Mouse (Mus musculus): ENCODE measurements at regions not wholly inside any gene's neighbourhood (a gene's known extent, or its start where the extent isn't known, plus 50 kb on each side); places are given as distances from the start of the nearest gene placed in this dataset.

DNA sequence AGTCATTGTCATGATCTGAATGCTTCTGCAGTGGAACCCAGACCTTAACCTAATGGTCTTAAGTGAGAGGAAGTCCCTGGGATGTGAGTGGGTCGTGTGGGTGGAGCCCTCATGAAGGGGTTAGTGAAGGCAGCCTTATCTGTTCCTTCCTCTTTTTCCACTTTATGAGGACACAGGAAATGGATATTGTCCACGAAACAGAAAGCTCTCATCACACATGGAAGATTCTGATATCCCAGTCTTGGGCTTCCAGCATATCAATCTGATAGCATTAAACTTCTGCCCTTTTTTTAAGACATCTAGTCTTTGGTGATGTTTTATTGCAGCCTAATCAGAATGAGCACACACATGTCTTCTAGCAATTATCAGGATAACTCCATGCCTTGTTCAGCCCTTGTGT is 164.0 kb downstream of the Mex3b start:
- no peak for DNase-seq

DNA sequence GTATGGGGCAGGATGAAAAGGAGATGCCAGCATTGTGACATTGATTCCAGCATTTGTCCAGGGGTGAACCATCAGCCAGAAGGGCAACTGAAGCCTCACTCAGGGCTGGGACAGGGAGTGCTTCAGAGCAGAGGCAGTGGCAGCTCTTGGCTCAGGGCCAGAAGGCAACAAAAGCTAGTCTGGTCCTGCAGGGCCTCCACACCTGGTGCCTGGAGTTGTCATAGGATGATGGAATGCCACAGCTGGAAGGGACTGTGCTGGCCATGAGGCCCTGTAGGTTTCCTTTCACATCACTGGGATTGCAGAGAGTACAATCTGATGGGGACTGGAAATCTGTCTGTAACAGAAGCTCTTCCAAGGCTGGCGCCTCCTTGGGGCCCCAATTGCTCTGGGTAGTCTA is 164.9 kb downstream of the Mex3b start:
- DNase-seq: peak; percentile 9 to 13

DNA sequence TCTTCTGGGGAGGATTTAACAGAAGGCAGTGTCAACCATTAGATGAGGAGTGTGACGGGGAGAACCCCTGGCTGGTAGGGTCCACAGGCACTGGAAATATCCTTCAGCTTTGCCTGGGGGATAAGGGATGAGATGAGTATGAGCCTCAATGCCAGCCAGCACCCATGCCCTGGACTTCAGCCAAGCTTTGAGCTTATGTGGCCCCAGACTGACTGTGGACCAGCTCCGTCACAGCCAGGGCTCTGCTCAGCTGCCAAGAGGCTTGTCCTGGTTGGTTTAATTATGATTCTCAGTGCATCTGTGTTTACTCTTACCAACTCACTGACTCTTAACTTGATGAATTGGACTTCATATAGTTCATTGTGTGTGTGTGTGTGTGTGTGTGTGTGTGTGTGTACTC is 165.8 kb downstream of the Mex3b start:
- DNase-seq: no peak

DNA sequence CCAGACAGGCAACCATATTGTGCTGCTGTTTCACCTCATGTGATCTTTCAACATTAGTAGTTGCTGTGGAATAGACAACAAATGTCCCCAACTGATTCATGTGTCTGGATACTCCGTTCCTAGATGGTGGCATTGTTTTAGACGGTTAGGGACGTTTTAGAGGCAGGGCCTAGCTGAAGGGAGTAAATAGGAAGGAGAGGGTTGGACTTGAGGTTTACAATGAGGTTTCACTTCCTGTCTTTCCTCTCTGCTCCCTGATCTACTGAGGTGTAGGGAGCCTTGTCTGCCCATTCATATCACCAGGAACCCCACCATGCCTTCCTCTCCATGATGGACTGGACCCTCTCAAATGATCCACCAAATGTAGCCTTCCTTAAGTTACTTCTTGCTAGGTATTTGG is 168.1 kb downstream of the Mex3b start:
- no peak for DNase-seq

DNA sequence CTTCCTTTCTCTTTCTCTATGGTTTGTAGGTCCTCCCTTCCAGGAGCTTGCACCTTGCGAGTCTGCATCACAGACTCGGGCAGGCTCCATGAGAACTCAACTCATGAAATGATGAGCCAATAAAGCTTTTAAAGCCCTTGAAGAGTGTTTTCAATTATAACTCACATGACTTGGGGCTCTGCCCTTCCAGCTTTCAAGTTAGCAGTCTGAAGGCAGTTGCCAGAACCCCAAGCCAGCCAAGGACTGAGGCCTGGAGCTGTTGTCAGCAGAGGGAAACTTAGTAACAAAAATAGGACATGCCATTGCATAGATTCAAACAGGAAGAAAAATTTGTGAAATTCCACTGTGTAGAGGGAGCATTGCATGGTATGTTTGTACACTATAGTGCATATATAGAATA is 169.3 kb downstream of the Mex3b start:
- no peak for DNase-seq

DNA sequence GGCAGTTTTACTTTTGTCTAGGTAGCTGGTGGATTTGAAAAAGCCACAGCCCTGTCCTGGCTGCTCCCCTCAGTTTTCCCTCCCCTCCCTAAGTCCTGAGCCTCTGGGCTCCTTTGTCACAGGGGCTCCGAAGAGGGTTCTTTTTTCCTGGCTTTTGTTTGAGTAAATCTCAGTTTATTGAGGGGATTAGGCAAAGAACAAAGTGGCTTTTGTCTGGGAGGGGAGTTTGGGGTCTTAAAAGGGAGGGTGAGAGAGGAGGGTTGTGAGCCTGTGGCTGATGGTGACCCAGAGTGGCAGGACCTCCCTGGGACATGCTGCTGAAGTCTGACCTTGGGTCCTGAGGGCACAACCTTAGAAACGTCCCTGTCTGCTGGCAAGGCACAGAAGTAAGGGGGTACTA is 170.0 kb downstream of the Mex3b start:
- DNase-seq: no peak

DNA sequence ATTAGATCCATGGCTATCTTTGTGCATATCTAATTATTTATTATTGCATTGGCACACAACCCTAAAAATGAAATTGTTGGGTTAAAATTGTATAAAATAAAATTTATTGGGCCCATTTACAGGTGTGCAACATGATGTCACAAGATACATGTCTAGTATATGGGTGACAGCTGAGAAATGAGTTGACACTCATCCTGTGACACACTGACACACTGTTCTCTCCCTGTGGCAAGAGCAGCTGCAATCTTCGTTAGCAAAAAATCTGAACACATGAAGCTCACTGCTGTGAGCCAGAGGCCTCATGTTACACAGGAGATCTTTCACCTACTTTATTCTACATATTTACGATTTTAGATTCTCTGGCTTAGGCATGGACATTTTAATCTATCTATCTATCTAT is 170.6 kb downstream of the Mex3b start:
- DNase-seq: no peak

DNA sequence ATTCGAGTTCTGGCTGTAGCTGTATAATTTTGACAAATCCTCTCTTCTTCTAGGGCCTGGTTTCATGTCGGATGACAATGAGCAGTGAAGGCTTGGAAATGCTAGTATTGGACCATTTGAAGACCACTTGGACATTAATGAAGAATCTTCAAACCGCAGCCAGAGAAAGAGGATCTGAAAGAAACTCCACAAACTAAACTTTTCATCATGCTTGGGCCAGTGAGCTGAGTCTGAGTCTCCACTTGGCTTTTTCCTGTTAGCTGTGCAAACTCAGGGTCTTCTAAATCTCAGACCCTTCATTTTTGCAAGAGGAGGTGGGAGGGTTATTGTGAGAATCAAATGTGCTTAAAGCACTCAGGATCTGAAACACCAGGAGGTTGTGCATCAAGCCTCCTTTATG is 176.6 kb downstream of the Mex3b start:
- no peak for DNase-seq

DNA sequence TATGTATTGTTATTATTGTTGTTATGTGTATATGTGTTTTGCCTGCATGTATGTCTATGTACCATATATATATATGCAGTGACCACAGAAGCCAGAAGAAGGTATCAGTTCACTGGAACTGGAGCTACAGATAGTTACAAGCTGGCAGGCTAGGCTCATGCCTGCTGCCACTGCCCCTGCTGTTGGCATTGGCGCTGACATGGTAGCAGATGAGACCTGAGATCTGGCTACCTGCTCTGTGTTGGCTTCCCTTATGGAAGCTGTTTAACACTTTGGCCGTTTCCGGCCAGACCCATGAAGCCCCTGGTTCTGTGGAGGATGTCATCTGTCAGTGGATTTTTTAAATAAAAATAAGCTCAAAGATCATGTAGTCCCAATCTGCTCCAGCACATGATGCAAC is 178.1 kb downstream of the Mex3b start:
- no peak for DNase-seq

DNA sequence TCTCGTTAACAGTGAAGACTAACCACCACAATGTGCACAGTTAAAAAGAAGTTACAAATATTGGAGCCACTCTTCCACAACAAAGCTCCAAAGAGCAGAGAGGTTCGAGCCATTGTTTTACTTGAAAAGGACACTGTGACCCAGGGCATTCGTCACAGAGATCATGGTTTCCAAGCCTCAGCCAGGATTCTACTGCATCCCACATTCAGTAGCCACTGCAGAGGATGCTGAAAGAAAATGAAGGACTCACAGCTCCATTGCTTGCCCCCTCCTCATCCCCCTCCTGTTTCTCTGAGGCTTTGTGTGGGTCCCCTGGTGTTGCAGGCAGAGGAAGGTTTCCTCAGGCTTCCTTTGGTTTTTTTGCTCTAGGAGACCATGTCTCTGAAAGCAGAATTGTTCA is 182.9 kb downstream of the Mex3b start:
- DNase-seq: no peak

DNA sequence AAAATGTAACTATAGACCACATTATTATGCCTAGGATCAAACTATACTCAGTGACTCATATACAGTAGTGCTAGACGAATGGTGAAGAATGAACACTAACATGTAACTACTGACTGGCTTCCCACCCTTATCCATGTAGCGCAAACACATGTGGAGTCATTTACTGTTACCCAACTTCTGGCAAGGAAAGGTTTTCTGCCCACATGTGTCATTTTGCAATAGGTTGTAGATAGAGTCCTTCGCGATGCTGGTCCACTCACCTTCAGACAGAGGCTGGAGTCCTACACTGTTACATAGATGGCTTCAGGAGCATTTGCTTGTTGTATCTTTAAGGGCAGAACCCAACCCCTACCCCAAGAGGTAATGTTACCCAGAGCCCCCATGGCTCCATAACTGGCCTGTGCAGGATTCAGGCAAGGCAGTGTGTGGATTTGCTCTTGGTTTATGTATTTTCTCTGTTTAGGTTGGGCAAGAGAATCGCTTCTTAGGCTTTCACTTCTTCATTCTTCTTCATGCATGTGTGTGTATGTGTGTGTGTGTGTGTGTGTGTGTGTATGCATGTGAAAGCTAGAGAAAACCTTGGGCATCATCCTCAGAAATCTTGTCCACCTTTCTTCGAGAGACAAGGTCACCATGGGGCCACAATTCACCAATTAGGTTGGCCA is 183.8 kb downstream of the Mex3b start:
- DNase-seq: no peak

DNA sequence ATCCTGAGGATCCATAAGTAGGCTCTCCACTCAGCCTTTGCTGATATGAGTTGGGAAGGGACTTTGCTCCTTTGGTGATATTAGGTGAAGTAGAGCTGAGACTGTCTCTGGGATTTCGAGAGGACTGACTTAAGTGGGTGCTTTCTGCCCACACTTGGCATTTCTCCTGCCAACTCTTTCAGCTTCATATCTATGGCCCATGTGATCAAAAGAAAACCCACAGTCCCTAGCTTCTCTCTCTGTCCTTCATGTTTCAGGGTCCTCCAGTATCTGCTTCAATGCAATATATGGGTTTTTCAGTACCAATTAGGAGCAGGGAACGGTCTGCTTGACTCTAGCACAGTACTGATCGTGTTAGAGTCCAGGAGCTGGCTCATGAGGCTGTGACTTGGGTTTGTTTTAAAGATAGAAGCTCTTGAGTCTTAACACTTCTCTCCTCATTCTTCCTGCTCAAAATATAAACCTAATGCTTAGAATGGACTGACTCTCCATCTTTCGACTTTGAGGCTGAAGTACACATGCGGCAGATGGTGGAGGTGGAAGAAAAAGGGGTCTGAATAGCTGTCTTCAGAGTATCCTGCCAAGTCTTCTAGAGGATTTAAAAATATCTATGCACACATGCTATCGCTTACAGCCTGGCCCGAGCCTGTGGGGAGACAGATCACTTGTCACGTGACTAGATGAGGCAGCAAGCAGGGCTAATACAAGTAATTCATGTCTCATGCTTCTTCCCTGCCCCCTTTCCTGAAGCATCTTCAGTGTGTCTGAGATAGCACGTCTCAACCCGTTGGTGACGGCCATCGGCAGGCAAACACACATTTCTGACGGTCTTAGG is 189.2 kb downstream of the Mex3b start:
- no peak for DNase-seq

DNA sequence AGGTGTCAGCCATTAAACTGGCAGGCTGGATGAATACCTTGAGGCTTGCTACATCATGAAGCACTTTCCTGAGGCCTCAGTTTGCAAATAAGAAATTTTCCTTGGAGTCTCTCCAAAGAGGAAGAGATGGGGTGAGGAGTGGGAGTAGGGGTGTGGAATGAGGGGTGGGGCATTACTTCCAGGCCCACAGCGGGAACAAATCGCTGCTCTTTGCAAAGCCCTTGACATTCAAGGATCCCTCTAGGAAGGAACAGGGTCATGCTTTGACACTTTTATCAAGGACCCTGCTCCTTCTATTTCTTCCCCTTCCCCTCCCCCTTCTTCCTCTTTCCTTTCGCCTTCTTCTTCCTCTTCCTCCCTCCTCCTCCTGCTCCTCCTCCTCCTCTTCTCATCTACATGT is 193.2 kb downstream of the Mex3b start:
- no peak for DNase-seq

DNA sequence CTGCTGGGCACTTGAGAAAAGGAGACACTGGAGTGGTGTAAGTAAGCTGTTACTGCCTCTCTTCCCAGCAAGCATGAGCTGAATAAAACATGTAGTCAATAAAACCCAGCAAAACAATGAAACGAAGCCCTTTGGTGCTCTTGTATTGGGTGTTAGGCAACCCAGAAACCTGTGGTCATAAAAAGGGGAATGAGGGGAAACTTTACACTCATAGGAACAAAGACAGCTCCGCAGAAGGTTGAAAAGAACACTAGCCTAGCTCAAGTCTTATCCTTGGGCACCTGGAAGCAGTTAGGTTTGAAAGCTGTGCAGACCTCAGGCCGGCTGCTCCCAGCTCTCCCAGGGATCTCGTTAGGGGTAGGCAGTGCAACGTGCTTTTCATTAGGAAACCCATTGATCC is 193.6 kb downstream of the Mex3b start:
- DNase-seq: no peak

DNA sequence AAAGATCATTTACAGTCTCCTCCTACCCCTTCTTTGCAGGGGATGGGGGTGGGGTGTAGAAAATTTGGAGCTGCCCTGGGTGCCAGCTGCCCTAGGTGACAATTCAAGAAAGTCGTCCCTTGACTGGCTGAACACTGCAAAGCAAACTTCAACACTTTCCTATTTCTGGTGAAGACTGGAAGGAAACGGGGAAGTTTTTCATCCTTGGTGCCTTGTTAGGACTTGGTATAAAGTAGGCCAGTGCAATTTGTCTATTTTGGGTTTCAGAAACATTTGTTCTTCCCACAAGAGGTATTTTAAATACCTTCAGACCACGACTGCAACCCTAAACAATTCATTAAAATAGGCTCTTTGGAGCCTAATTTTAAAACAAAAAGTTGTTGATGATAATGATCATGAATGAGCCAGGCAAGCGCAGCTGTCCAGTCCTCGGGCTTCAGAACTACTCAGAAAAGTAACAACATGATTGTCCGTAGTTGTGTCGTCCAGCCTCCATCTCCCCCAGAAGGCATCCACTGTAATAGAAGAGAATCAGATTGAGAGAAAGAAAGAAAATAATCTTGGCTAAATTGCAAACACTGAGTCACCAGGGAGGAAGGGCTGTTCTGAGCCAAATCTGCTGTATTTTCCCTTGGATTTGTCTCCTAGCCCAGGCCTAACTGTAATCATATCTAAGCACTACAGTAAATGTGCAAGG is 194.2 kb downstream of the Mex3b start:
- DNase-seq: no peak

DNA sequence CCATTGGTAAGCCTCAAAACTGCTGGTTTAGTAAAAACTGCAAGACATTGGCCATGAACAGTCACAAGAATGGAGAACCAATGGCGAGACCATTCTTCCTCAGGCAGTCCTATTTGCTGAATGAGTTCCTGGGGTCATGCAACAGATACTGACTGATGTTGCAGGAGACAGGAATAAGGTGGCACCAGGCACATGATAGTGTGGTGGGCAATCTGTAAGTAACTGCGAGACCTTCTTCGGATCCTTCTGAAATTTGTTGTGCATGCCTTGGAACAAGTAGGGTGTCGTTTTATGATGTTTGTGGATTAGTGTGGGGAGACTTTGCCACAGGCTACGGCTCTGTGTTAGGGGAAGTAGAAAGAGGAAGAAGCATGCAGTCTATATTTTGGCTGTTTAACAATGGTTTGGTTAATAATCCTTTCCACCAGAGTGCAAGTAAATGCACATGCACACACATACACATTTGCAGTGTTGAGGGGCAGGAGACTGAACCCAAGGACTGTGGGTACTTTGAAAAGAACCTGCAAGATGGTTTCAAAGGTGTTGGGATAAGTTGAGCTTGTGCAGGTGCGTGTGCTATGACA is 194.9 kb downstream of the Mex3b start:
- no peak for DNase-seq

DNA sequence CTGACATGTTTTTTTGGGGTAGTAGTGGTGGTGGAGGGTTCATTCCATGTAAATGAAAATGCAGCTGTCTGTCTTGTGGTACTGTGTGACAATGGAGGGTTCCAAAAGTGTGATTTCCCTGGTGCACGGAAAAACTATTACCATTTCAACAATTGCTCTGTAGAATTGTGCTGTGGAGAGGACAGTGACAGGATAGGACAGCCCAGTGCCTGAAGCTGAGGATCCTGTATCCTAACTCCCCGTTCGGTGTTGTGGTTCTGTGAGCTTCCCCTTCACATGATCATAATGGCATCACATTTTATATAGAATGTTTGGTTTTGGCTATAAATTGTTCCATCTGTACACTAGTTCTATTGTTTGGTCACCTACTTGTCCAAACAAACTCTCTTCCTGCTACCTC is 196.4 kb downstream of the Mex3b start:
- DNase-seq: no peak

DNA sequence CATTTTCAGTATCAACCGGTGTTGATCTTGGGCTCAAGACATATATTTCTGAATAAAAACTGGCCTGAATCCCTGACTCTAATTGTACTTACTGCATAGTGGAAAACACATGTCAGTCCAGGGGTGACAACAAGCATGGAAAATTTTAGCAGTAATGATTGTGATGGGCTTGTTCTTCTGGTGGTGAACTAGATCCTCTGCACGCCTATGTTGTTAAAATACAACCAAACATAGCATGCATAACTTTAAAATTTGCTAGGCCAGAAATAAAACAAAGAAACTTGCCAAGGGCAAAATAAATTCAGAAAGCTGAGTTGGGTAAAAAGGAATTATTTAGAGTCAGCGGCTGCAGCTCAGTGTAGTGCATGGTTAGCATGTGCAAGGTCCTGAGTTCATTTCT is 198.2 kb downstream of the Mex3b start:
- DNase-seq: no peak

DNA sequence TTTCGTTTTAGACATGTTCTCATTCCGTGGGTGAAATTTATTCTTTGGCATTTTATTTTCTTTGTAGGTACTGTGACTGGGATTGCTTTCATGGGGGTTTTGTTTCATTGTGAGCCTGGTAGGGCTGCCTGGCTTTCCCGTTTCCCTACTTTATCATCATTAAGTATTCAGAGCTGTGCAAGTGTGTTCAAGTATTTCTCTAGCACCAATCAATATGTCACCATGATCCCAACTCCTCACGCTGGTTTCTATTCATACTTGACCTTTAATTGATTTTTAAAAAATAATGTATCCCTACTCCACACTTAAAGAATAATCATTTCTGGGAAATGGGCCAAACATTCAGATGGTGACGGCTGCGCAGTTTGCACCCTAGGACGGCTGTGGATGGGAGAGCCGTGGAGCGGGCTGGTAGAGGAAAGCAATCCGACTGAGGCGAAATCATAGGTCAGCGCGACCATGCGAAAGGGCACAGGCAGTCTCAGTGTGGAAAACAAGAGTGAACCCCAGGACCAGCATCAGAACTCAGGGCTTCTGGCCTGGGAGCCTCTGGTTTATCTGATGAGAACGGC is 207.4 kb downstream of the Mex3b start:
- no peak for DNase-seq

DNA sequence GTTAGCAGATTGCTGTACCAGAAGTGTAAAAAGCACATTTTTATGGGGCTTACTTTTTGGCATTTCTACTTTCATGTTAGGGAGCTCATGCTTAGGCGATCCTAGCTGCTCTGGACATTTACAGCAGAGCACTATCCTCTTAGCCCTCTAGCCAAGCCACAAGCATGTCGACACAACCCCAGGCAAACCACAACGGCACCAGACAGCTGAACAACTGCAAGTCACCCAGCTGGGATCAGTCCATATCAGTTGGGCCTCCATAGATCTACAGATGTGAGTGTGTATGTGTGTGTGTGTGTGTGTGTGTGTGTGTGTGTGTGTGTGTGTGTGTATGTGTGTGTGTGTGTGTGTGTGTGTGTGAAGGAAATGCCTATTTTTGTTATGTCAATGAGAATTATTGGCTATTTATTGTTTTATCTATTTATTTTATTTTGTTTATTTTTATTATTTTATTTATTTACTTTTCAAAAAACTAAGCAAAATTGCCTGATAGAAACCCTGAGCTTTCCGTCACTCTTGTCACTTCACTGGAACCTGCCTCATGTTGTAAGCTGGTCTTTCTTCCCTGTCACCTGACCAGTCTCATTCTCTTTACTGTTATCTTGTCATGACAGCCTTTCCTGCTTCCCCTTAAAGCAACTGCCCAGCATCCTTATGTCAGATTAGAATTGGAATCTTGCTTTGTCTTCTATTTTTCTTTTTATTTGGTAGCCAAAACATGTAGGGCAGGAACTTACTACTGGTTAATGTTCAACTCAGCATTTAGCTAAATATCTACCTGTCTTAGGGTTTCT is 208.2 kb downstream of the Mex3b start:
- DNase-seq: peak; percentile 12 to 22

DNA sequence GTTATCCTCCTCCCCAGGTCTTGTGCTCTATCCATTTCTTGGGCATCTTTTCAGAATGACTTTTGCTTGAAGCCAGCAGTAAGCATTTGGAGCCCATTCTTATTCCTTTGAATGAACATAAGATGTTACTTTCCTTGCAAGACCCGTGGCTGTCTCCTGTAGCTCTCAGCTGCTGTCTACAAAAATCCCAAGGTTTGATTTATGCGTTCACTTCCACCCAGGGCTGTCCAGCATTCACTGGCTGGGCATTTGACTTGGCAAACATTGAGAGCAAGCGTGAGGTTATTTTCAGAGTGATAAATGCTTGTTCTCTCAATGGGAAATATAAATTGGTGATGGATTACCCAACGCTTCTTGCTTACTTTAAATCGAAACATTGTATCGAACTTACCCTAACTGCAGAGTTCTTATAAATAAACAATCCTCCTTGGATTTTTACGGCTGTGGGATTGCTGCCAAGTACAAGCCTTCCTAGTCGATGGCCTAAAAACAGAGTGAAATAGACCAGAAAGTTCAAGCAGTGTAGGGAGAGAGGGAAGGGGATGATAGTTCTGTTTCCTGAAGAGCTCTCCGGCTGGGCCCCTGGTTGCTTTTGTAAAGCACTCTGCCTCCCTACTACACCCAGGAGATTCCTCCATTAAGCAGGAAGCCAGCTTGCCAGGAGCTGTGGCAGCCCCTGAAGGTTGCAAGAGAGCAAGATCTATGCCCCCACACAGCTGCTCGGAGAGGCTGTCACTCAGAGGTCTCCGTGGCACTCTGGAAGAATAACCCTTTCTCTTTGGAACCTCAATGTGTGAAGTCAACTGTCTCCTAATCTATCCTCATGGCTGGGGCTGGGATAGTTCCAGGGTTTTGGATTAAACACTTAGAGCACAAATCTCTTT is 210.1 kb downstream of the Mex3b start:
- peak; percentile 48 to 58 for DNase-seq

DNA sequence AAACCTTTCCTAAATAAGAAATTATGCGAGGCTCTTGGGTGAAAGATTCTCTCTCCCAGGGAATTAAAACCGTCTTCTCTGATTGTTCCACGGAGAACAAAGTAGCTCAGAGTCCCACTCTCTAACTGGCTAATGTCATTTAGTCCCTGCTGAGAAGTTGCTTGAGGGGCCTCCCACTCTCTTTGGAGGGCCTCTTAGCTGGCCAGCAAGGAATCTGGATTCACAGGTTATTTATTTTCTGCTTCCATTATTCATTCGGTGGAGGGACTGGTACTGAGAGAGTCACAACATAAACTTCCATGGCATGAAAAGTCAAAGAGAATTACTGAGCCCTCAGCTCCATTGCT is 210.8 kb downstream of the Mex3b start:
- DNase-seq: no peak

All from kidney, postnatal 4 days (tissue).